Mouse (Mus musculus) thymus, postnatal 4 days (tissue): ENCODE data around the gene 2210016L21Rik.

ENCODE experiments used
- DNase-seq: peaks from one replicate; pipeline ENCODE4 v3.0.0; 2021

Gene 2210016L21Rik

GRCm38 (mm10) chr5:114980122-114980748 lies 38.3 kb downstream of the 2210016L21Rik start:
- DNase-seq, result no peak

- DNase-seq, result no peak
These were observed 40.0 kb downstream of the 2210016L21Rik start for GRCm38 (mm10) chr5:114982001-114982400.

GRCm38 (mm10) chr5:114985074-114985473 lies 43.1 kb downstream of the 2210016L21Rik start:
- no peak for DNase-seq

- peak; percentile 23 for DNase-seq
These were observed 54.5 kb downstream of the 2210016L21Rik start for GRCm38 (mm10) chr5:114996447-114996846.

- no peak for DNase-seq
These were observed 55.4 kb downstream of the 2210016L21Rik start for GRCm38 (mm10) chr5:114997327-114997726.
